Comparison of ENCODE assay signal across 14 mouse cellular contexts in the genomic region with DNA sequence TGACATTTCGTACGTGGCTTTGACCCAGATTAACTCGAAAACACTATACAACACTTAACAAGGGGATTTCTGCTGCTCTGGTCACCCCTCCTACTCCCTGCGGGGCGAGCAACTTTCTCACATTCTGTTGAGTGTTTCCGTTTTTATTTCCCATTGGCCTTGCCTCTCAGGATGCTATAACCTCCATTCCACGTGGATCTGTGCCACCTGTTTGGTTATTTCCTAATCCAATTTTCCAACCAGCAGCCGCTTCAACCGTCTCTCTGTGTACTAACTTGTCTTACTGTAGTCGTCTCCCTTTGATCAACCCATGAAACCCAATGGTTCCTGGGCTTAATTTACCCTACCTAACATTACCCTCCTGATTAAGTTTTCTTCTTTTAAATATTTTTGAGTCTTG. TPM values are rescaled to one million over a fixed set of nuclear protein-coding genes. Genes with fewer than 3 reads are reported as not detected.
DNase-seq lines count a peak whose midpoint lies in the region; ATAC-seq lines count a peak whose summit lies in the region.
"Had no signal": no experiment of that assay in that cellular context is flagged by ENCODE, and none has a peak within 500 bp of the region (broad histone marks: within the 10 kb centered on the region; RNA-seq: fewer than 3 reads in every experiment).

No protein-coding gene starts in this region.

- ATAC-seq in inflammation-experienced regulatory T-cells, adult 6 months, result peak; percentile 56
- ATAC-seq: forebrain, embryonic 14.5 days; forebrain, embryonic 16.5 days had no signal

- intact Hi-C loops in heart, postnatal 14 days (cut with DNase I), result no loop called here

- peak; percentile 51 to 52 for DNase-seq in cerebellum, postnatal 10 days
- no peak for DNase-seq in cerebellum, adult 11 months
- DNase-seq in heart, adult 11 months, result peak; percentile 50
- DNase-seq in heart, postnatal 14 days, result no peak
- DNase-seq: adrenal gland, adult 2 months; adrenal gland, postnatal 10 days; adrenal gland, postnatal 25 days; B cell, adult 2 months; cerebellum, adult 11-12 months; cerebellum, adult 9-10 months; embryo, embryonic 11 days had no signal

RNA-seq across cellular contexts. Expression of gene Gm9887, which starts 20.8 kb away (rescaled TPM):
- 1 to 10 TPM in 1 of 2 experiments, not detected in 1; 1.1 TPM for total RNA-seq in heart, postnatal 14 days (2021)
- not detected for polyA plus RNA-seq in inflammation-experienced regulatory T-cells, adult 6 months (2017; shearing (Covaris generic))

RNA-seq across cellular contexts. Expression of gene Arf6, which starts 21.1 kb away (rescaled TPM):
- total RNA-seq in heart, postnatal 14 days (2021), result 10 to 100 TPM; 51.8 to 57.0 TPM
- polyA plus RNA-seq in inflammation-experienced regulatory T-cells, adult 6 months (2017; shearing (Covaris generic)), result 10 to 100 TPM; 40.5 to 93.3 (median 88.9) TPM

RNA-seq across cellular contexts. Expression of gene Nemf, which starts 36.1 kb away (rescaled TPM):
- 10 to 100 TPM; 26.1 to 28.5 TPM for total RNA-seq in heart, postnatal 14 days (2021)
- polyA plus RNA-seq in inflammation-experienced regulatory T-cells, adult 6 months (2017; shearing (Covaris generic)), result 100 to 1,000 TPM; 135 to 198 (median 180) TPM

Comparison
In these comparisons a context has a peak if more than half of its experiments do, and no peak if none do; other contexts are left out.
1. DNase-seq: peak in cerebellum, postnatal 10 days (2 of 2) and heart, adult 11 months (single experiment); none in cerebellum, adult 11 months (single experiment) and heart, postnatal 14 days (0 of 2).